Mouse (Mus musculus): ENCODE measurements at regions not wholly inside any gene's neighbourhood (a gene's known extent, or its start where the extent isn't known, plus 50 kb on each side); places are given as distances from the start of the nearest gene placed in this dataset.

- DNase-seq (ENCODE audit: low spot score) = no peak
These were observed 191.5 kb upstream of the 9630041A04Rik start for GRCm38 (mm10) chr9:101670111-101670510.

- DNase-seq (ENCODE audit: low spot score) = peak; percentile 3
These were observed 211.8 kb upstream of the 9630041A04Rik start for GRCm38 (mm10) chr9:101649816-101650215.

- DNase-seq (ENCODE audit: low spot score) = no peak
These were observed 220.1 kb upstream of the 9630041A04Rik start for GRCm38 (mm10) chr9:101641524-101641923.

DNA sequence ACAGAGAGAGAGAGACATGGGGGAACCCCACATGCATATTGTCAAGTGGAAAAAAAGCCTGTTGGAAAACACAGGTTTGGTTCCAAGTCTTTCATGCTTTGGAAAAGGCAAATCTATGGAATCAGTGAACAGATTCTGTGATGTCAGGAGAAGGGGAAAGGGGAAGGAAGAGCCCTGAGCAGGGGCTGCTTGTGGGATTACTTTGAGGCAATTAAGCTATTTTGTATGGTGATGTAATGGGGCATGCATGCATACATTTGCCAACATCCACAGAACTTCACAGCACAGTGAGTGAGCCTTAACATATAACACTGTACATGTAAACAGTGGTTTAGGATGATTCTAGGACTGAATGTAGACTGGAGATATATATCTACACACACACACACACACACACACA, 221.0 kb upstream of the 9630041A04Rik start:
- no peak for DNase-seq (ENCODE audit: low spot score)

DNA sequence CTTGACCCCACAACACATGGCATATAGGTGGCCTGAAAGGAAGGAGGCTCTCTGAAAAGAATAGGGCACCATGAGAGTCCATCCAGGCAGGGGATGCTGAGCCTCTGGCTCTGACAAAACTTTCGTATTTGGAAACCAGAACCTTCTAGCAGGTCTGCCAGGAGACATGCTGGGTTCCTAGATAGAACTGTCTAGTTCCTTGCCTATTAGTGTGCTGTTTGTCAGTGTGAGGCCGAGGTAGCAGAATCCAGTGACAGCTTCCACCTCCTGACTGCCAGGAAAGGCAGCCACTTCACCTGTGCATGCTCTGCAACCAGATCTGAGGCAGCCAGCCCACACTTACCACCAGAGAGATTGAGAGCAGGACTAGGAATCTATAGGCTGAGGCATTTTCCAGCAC, 245.4 kb upstream of the 9630041A04Rik start:
- DNase-seq (ENCODE audit: low spot score) = no peak

GRCm38 (mm10) chr9:101615176-101615575, 246.5 kb upstream of the 9630041A04Rik start:
- no peak for DNase-seq (ENCODE audit: low spot score)

GRCm38 (mm10) chr9:101613933-101614332, 247.7 kb upstream of the 9630041A04Rik start:
- no peak for DNase-seq (ENCODE audit: low spot score)

- no peak for DNase-seq (ENCODE audit: low spot score)
These were observed 248.2 kb upstream of the 9630041A04Rik start for GRCm38 (mm10) chr9:101613471-101613870.

DNA sequence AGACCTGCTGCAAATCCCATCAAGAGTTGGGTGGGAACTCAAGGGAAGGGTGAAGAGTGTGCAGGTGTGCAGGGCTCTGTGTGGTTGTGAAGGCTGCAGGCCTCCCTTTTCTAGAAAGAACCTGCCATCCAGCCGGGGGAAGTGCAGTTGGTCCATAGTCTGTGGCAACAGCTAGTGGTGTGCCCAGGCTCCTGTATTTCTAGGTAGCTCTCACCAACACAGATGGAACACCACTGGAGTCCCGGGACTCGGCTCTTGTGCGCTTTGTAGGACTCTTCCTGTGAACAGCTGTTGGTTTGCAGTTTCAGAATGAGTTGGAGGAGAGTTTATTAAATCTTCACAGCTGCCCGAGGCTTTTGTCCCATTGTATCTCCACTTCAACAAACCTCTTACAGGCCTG, 248.7 kb upstream of the 9630041A04Rik start:
- no peak for DNase-seq (ENCODE audit: low spot score)

GRCm38 (mm10) chr9:101612571-101612970, 249.1 kb upstream of the 9630041A04Rik start:
- no peak for DNase-seq (ENCODE audit: low spot score)

GRCm38 (mm10) chr9:101611481-101611880, 250.2 kb upstream of the 9630041A04Rik start:
- no peak for DNase-seq (ENCODE audit: low spot score)

DNA sequence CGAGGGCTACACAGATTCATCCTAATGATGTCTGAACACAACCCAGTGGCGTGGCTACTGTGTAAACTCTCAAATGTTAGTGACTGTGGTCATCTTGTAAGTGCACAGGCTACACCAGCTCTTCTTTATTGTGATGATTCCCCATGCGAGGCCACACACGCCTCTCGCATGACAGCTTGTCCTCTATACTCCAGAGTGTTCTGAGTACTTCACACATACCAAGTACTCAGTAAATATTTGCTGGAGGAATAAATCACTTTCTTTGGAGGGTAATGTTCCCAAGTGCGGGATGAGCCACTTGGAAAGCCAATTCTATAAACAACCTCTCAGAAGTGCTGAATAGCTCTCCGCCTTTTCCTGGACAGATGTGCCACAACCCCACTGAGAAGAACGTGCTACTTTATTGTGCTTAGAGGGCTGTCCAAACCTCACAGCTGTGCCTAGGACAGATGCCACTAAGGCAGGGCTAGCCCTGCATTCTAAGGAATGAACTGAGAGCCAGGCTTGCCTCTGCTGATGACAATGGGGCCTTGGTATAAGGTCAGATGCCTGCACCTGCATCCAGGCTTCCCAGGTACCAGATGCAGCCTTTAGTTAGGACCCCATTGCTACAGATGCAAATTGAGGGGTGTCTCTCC, 250.7 kb upstream of the 9630041A04Rik start:
- DNase-seq (ENCODE audit: low spot score) = no peak

GRCm38 (mm10) chr9:101610338-101610737, 251.3 kb upstream of the 9630041A04Rik start:
- no peak for DNase-seq (ENCODE audit: low spot score)

DNA sequence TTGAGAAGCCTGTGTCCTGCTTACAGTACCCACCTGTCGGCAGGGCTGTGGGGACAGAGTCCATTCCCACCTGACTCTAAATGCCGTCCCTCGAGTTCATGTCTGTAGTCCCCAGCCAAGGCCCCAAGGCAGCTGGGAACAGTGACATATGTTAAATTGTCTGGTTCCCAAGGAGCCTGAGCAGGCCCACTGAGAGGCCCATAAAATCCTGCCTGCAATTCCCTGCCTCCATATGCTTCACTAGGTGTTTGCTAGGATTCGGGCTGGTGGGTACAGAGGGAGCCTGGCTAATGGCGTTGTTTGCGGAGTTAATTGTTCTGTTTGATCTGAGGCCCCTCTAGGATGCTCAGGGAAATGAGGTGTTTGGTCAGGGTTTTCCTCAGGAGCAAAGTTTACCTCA, 258.8 kb upstream of the 9630041A04Rik start:
- no peak for DNase-seq (ENCODE audit: low spot score)

DNA sequence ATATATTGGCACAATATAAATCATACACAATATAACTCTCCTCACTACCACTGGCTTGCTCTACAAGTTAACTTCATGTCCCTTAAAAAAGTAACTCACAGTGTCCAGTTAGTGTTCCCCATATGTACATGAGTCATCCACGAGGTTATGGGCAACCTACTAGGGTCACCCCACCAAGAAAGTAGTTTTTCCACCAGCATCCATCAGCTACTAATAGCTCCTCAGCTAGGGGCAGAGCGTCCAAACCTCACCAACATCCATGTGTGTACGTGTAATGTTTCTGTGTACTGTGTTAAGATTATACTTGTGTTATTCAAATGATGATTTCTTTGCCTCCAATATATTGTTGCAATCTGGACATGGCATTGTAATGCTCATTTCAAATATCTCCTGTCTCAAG, 264.7 kb upstream of the 9630041A04Rik start:
- DNase-seq (ENCODE audit: low spot score) = no peak

DNA sequence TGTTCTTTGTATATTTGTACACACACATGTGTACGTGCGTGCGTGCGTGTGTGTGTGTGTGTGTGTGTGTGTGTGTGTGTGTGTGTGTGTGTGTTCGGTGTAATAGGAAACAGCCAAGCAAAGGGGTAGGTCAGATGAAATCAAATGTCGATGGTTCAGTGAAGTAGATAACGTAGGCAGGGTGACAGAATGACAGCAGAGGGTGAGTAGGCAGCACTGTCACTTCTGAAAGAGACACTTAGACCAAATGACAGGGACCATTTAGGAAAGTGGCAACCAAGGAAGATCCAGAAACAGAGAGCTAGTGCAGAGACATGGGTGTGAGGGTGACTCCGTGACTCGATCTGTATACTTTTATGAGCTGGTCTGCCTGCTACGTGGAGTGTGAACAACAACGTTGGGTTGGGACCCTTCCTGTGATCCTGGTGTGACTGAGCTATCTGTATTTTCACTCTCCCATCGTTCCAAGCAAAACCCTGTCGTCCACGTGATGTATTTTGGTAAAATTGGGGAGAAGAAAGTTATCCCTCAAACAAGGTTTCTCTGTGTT, 266.5 kb upstream of the 9630041A04Rik start:
- no peak for DNase-seq (ENCODE audit: low spot score)

DNA sequence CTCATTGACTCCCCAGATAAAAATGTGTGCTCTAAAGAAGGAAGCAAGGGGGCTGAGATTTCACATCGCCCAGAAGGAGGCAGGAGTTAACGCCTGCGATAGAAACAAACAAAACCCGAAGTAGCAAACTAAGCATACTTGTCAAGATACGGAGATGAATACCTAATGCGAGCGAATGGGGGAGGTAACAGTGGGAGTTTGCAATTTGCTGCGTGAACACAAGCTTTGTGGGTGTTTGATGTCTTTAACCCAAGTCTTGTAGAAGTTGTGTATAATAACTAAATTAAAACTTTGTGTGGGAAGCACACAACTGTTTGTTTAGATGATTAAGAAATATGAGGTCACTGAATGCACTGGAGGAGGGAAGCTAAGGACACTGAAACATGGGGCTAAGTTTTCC, 269.0 kb upstream of the 9630041A04Rik start:
- DNase-seq (ENCODE audit: low spot score) = no peak

- no peak for DNase-seq (ENCODE audit: low spot score)
These were observed 270.0 kb upstream of the 9630041A04Rik start for GRCm38 (mm10) chr9:101591681-101592080.

DNA sequence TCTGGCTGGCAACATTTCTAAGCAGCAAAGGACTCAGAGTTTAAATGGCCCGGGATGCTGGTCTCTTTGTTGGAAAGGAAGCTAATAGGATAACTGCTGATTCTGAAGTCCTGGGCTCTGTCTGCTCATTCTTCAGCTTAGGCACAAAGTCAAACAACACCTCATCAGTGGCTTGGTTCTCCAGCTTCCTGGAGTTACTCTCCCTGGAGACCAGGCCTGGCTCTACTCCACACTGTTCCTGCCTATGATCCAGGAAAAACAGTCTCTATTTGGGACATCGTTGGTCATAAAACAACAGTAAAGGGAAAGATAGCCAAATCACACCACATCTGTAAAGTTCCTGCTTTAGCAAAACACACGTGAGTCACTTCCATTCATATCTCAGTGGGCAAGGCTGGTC, 271.3 kb upstream of the 9630041A04Rik start:
- DNase-seq (ENCODE audit: low spot score) = no peak

- no peak for DNase-seq (ENCODE audit: low spot score)
These were observed 280.6 kb upstream of the 9630041A04Rik start for GRCm38 (mm10) chr9:101581064-101581463.

DNA sequence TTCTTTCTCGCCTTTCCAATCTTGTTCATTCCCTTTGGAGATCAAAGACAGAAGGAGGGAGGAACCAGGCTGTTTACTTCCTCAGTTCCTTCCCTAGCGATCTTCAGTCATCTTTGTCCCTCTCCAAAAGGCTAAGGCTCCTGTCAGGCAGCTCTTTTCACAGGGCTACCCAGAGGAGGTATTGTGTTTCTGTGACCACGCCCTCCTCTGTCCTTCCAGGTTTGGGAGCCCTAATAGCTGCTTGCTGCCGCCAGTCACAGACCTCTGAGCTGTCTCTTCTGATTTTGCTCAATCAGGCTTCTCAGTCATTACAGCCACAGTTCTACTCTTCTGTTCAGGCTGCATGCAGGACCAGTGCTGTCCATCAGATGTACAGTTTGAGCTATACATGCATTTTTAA, 290.9 kb upstream of the 9630041A04Rik start:
- DNase-seq (ENCODE audit: low spot score) = no peak

DNA sequence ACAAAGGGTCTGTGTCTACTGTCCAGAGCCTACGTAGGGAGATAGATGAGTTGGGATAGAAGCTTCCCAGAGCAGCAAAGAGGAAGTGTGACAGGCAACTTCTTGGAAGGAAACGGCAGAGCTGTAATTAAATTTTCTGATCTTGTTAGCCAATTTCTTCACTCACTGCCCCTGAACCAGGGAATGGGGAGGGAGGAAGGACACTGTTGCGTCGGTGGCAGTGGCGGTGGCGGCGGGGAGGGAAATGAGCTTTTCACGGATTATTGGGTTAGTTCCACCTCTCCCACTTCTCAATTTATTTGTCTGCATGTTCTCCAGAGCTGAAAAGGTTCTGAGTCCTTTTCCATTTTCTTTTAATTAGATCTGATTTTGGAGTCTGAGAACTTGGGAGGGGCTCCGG, 298.4 kb upstream of the 9630041A04Rik start:
- DNase-seq (ENCODE audit: low spot score) = no peak

DNA sequence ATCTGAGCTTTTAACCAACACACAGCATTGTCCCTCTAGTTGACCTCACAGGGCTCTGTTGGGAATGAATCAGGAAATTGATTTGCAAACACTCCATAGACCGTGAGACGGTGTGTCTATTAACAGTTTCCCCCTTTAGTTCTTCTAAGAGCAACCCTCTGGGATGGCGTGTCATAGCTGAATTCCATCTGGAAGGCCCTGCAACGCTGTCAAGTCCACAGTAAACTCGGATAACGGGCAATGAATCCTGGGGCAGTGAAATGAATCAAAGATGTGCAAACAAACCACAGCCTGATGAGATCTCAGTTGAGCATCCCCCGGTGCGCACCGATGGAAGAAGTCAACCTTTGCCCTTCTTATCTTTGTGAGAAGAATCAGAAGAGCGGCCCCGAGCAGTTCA, 302.3 kb upstream of the 9630041A04Rik start:
- no peak for DNase-seq (ENCODE audit: low spot score)

- no peak for DNase-seq (ENCODE audit: low spot score)
These were observed 303.5 kb upstream of the Ppp2r3a start for GRCm38 (mm10) chr9:101555011-101555673.

Data from ovary, adult 18-20 months (tissue).